Comparison of ENCODE assay signal across 14 mouse cellular contexts in genomic region chr4:4195250-4195649, GRCm38 (mm10).
DNase-seq lines count a peak whose midpoint lies in the region; ATAC-seq and TF ChIP-seq lines count a peak whose summit lies in the region.
"Had no signal": no experiment of that assay in that cellular context is flagged by ENCODE, and none has a peak within 500 bp of the region (broad histone marks: within the 10 kb centered on the region; RNA-seq: fewer than 3 reads in every experiment).

No protein-coding gene starts in this region.

- no peak overlapping the region for H3K9ac ChIP-seq in forebrain, postnatal 0 days
- no peak overlapping the region for H3K9ac ChIP-seq in forebrain, embryonic 13.5 days
- no peak overlapping the region for H3K9ac ChIP-seq in midbrain, embryonic 14.5 days (replicated peaks; ENCODE audit: low read length)
- H3K9ac ChIP-seq in midbrain, embryonic 13.5 days (replicated peaks): no peak overlapping the region
- H3K9ac ChIP-seq: liver, embryonic 15.5 days had no signal

- DNase-seq in forebrain, postnatal 0 days: no peak
- peak; percentile 13 for DNase-seq in midbrain, embryonic 14.5 days
- peak; percentile 37 for DNase-seq in embryonic facial prominence, embryonic 10.5 days (ENCODE audit: low spot score)
- peak; percentile 41 for DNase-seq in mesoderm, embryonic 11.5 days (ENCODE audit: low read depth, low spot score)
- no peak for DNase-seq in right cerebral cortex, postnatal 36 days (ENCODE audit: low spot score in 2 of 2)
- DNase-seq: B cell, adult 2 months; cerebellum, adult 11 months; kidney, adult 11 months had no signal

- 0 out of 2 replicates have a peak, but pooled peaks have one; percentile 13 for ATAC-seq in forebrain, postnatal 0 days
- no peak for ATAC-seq in forebrain, embryonic 13.5 days
- no peak for ATAC-seq in midbrain, embryonic 14.5 days (ENCODE audit: low FRiP score, low TSS enrichment)
- no peak for ATAC-seq in midbrain, embryonic 13.5 days
- ATAC-seq in granulocyte monocyte progenitor cell, adult 5-6 weeks (replicated peaks; ENCODE audit: poor library complexity, severe bottlenecking): no peak

- no peaks in the 10 kb centered on the region for H3K27me3 ChIP-seq in forebrain, postnatal 0 days (ENCODE audit: insufficient read depth, low read length)
- H3K27me3 ChIP-seq in forebrain, embryonic 13.5 days: no peaks in the 10 kb centered on the region
- H3K27me3 ChIP-seq in midbrain, embryonic 14.5 days (ENCODE audit: control insufficient read depth, insufficient read depth, low read length): no peaks in the 10 kb centered on the region
- H3K27me3 ChIP-seq in midbrain, embryonic 13.5 days: no peaks in the 10 kb centered on the region
- H3K27me3 ChIP-seq in embryonic facial prominence, embryonic 10.5 days (replicated peaks; ENCODE audit: low read depth, poor library complexity, severe bottlenecking): no peaks in the 10 kb centered on the region
- H3K27me3 ChIP-seq: liver, embryonic 15.5 days had no signal

- H3K9me3 ChIP-seq in forebrain, postnatal 0 days (ENCODE audit: low read length): no peaks in the 10 kb centered on the region
- H3K9me3 ChIP-seq in forebrain, embryonic 13.5 days (replicated peaks): no peaks in the 10 kb centered on the region
- H3K9me3 ChIP-seq in midbrain, embryonic 14.5 days (ENCODE audit: control insufficient read depth, low read length): no peaks in the 10 kb centered on the region
- no peaks in the 10 kb centered on the region for H3K9me3 ChIP-seq in midbrain, embryonic 13.5 days
- H3K9me3 ChIP-seq in embryonic facial prominence, embryonic 10.5 days: no peaks in the 10 kb centered on the region
- H3K9me3 ChIP-seq: forebrain, embryonic 10.5 days; liver, embryonic 15.5 days had no signal

- H3K4me2 ChIP-seq in forebrain, postnatal 0 days (ENCODE audit: low read depth): no peak overlapping the region
- H3K4me2 ChIP-seq in forebrain, embryonic 13.5 days: no peak overlapping the region
- no peak overlapping the region for H3K4me2 ChIP-seq in midbrain, embryonic 14.5 days (ENCODE audit: low read length)
- no peak overlapping the region for H3K4me2 ChIP-seq in midbrain, embryonic 13.5 days (replicated peaks)
- H3K4me2 ChIP-seq: liver, embryonic 15.5 days had no signal

- H3K27ac ChIP-seq in forebrain, postnatal 0 days (ENCODE audit: low read depth, low read length): no peak overlapping the region
- H3K27ac ChIP-seq in forebrain, embryonic 13.5 days: no peak overlapping the region
- no peak overlapping the region for H3K27ac ChIP-seq in midbrain, embryonic 14.5 days (replicated peaks; ENCODE audit: low read depth, low read length)
- H3K27ac ChIP-seq in midbrain, embryonic 13.5 days: no peak overlapping the region
- no peak overlapping the region for H3K27ac ChIP-seq in embryonic facial prominence, embryonic 10.5 days (replicated peaks)
- H3K27ac ChIP-seq: forebrain, embryonic 10.5 days; liver, embryonic 15.5 days; macrophage had no signal

- H3K36me3 ChIP-seq in forebrain, postnatal 0 days (ENCODE audit: insufficient read depth): no peaks in the 10 kb centered on the region
- no peaks in the 10 kb centered on the region for H3K36me3 ChIP-seq in forebrain, embryonic 13.5 days (ENCODE audit: poor library complexity, severe bottlenecking)
- H3K36me3 ChIP-seq in midbrain, embryonic 14.5 days (ENCODE audit: control insufficient read depth, insufficient read depth, low read length): no peaks in the 10 kb centered on the region
- no peaks in the 10 kb centered on the region for H3K36me3 ChIP-seq in midbrain, embryonic 13.5 days
- no peaks in the 10 kb centered on the region for H3K36me3 ChIP-seq in embryonic facial prominence, embryonic 10.5 days (replicated peaks)
- H3K36me3 ChIP-seq: forebrain, embryonic 10.5 days; liver, embryonic 15.5 days had no signal

- no peak overlapping the region for H3K4me3 ChIP-seq in forebrain, postnatal 0 days (ENCODE audit: low read depth, low read length)
- no peak overlapping the region for H3K4me3 ChIP-seq in forebrain, embryonic 13.5 days
- H3K4me3 ChIP-seq in midbrain, embryonic 14.5 days (replicated peaks; ENCODE audit: low read depth, low read length): no peak overlapping the region
- H3K4me3 ChIP-seq in midbrain, embryonic 13.5 days (replicated peaks): no peak overlapping the region
- H3K4me3 ChIP-seq in embryonic facial prominence, embryonic 10.5 days: no peak overlapping the region
- H3K4me3 ChIP-seq: forebrain, embryonic 10.5 days; liver, embryonic 15.5 days had no signal

- no peaks in the 10 kb centered on the region for H3K4me1 ChIP-seq in forebrain, postnatal 0 days (ENCODE audit: insufficient read depth)
- no peaks in the 10 kb centered on the region for H3K4me1 ChIP-seq in forebrain, embryonic 13.5 days
- no peaks in the 10 kb centered on the region for H3K4me1 ChIP-seq in midbrain, embryonic 14.5 days (ENCODE audit: control insufficient read depth, insufficient read depth, low read length)
- no peaks in the 10 kb centered on the region for H3K4me1 ChIP-seq in midbrain, embryonic 13.5 days (replicated peaks)
- H3K4me1 ChIP-seq in embryonic facial prominence, embryonic 10.5 days: peaks cover 12% of the 10 kb centered on the region; the same call in 1 of the 2 replicates
- H3K4me1 ChIP-seq: forebrain, embryonic 10.5 days; liver, embryonic 15.5 days had no signal

- WGBS in forebrain, postnatal 0 days: 64% methylated on average over 8 of the region's 8 CpGs
- WGBS in forebrain, embryonic 13.5 days: 75% methylated on average over 8 of the region's 8 CpGs
- 72% methylated on average over 8 of the region's 8 CpGs for WGBS in midbrain, embryonic 14.5 days
- 68% methylated on average over 8 of the region's 8 CpGs for WGBS in midbrain, embryonic 13.5 days
- WGBS in embryonic facial prominence, embryonic 10.5 days: 52% methylated on average over 8 of the region's 8 CpGs

- no peak for TF ChIP-seq CTCF in forebrain, postnatal 0 days (IDR thresholded peaks at IDR 0.05; ENCODE audit: low read depth)

Comparison
In these comparisons a context has a peak if more than half of its experiments do, and no peak if none do; other contexts are left out.
1. DNase-seq: peak in midbrain, embryonic 14.5 days (single experiment), embryonic facial prominence, embryonic 10.5 days (single experiment) and mesoderm, embryonic 11.5 days (single experiment); none in forebrain, postnatal 0 days (single experiment) and right cerebral cortex, postnatal 36 days (0 of 2).